Comparison of ENCODE assay signal across 7 mouse cellular contexts in genomic region chr12:85219905-85220290, GRCm38 (mm10). TPM values are rescaled to one million over a fixed set of nuclear protein-coding genes. Genes with fewer than 3 reads are reported as not detected.
A peak's percentile ranks its signal among the peaks of the same experiment; 100 is the strongest.
DNase-seq lines count a peak whose midpoint lies in the region; ATAC-seq and TF ChIP-seq lines count a peak whose summit lies in the region.

No protein-coding gene starts in this region.

- no peaks in the 10 kb centered on the region for H3K9me3 ChIP-seq in heart, embryonic 14.5 days (ENCODE audit: control insufficient read depth, low read length)
- H3K9me3 ChIP-seq in liver, embryonic 11.5 days (ENCODE audit: control insufficient read depth, low read length), result no peaks in the 10 kb centered on the region

- H3K27ac ChIP-seq in heart, embryonic 14.5 days (replicated peaks in 1 of 2; ENCODE audit: control insufficient read depth in 1 of 2, insufficient read depth in 1 of 2, low read depth in 2 of 2, low read length in 2 of 2), result peak overlapping the region in 1 of 2 experiments; percentile 64; a peak in 2 of 4 replicates
- peak overlapping the region; percentile 56 for H3K27ac ChIP-seq in liver, embryonic 11.5 days (ENCODE audit: low read depth, low read length)

- peaks cover 42% of the 10 kb centered on the region for H3K36me3 ChIP-seq in heart, embryonic 14.5 days (ENCODE audit: control insufficient read depth, insufficient read depth, low read length)
- peaks cover 22% of the 10 kb centered on the region for H3K36me3 ChIP-seq in liver, embryonic 11.5 days (ENCODE audit: control insufficient read depth, insufficient read depth, low read length)

- WGBS in heart, embryonic 14.5 days, result 4% methylated on average over 12 of the region's 12 CpGs
- 2% methylated on average over 12 of the region's 12 CpGs for WGBS in liver, embryonic 11.5 days

- no peak for TF ChIP-seq CTCF in brain, embryonic 14.5 days (IDR thresholded peaks at IDR 0.05; ENCODE audit: borderline replicate concordance, extremely low read depth, insufficient read depth, insufficient read length)

- TF ChIP-seq POLR2A in brain, embryonic 14.5 days (IDR thresholded peaks at IDR 0.05; ENCODE audit: borderline replicate concordance, extremely low read depth, insufficient read depth, insufficient read length, poor library complexity, severe bottlenecking), result no peak

- no peak for ATAC-seq in heart, embryonic 14.5 days (ENCODE audit: insufficient number of reproducible peaks, insufficient read depth, low FRiP score, low read depth)
- 0 out of 2 replicates have a peak, but pooled peaks have one; percentile 15 for ATAC-seq in liver, embryonic 11.5 days (replicated peaks; ENCODE audit: low FRiP score)

- peaks cover 2 to 19% of the 10 kb centered on the region in 2 experiments; a peak in 2 of 4 replicates for H3K4me1 ChIP-seq in heart, embryonic 14.5 days (ENCODE audit: control insufficient read depth in 2 of 2, insufficient read depth in 2 of 2, low read length in 2 of 2)
- H3K4me1 ChIP-seq in liver, embryonic 11.5 days (replicated peaks; ENCODE audit: control insufficient read depth, insufficient read depth, low read length), result peaks cover 6% of the 10 kb centered on the region; the same call in 1 of the 2 replicates

- DNase-seq in spleen, adult 12 weeks (ENCODE audit: low spot score), result peak; percentile 15
- DNase-seq in spleen, adult 18-20 months, result no peak
- DNase-seq in brain, embryonic 14.5 days (ENCODE audit: low read depth), result peak; percentile 7
- DNase-seq in liver, embryonic 11.5 days (ENCODE audit: low spot score), result no peak
- peak; percentile 20 for DNase-seq in retina, embryonic 14.5 days (ENCODE audit: low spot score)
- no peak for DNase-seq in Muller cell, postnatal 12 days (ENCODE audit: inconsistent ontology term)

- peak overlapping the region; percentile 77 for H3K4me2 ChIP-seq in heart, embryonic 14.5 days (ENCODE audit: low read length)
- H3K4me2 ChIP-seq in liver, embryonic 11.5 days, result peak overlapping the region; percentile 83

- H3K27me3 ChIP-seq in heart, embryonic 14.5 days (ENCODE audit: control insufficient read depth, insufficient read depth, low read length), result no peaks in the 10 kb centered on the region
- H3K27me3 ChIP-seq in liver, embryonic 11.5 days (replicated peaks; ENCODE audit: control insufficient read depth, insufficient read depth, low read length), result no peaks in the 10 kb centered on the region

- peak overlapping the region; percentile 78 to 83 for H3K4me3 ChIP-seq in heart, embryonic 14.5 days (ENCODE audit: control insufficient read depth in 1 of 2, insufficient read depth in 1 of 2, low read depth in 1 of 2, low read length in 2 of 2)
- H3K4me3 ChIP-seq in liver, embryonic 11.5 days (ENCODE audit: low read depth, low read length), result peak overlapping the region; percentile 88

- peak overlapping the region; percentile 84 for H3K9ac ChIP-seq in heart, embryonic 14.5 days (ENCODE audit: low read length)
- H3K9ac ChIP-seq in liver, embryonic 11.5 days (ENCODE audit: low read depth, low read length), result peak overlapping the region; percentile 74

RNA-seq across cellular contexts. Expression of gene Eif2b2, which starts 0.6 kb away (rescaled TPM):
- 118 and 154 TPM in 2 replicates for polyA plus RNA-seq in brain, embryonic 14.5 days (2012; rRNA removed)
- 49.7 and 60.0 TPM in 2 replicates for polyA plus RNA-seq in heart, embryonic 14.5 days (2014; fragmentation: Nextera tagmentation; extraction: Ambion mirVana)
- polyA plus RNA-seq in liver, embryonic 11.5 days (2014; fragmentation: Nextera tagmentation; extraction: Ambion mirVana), result 75.6 and 86.5 TPM in 2 replicates

RNA-seq across cellular contexts. Expression of gene Pgf, which starts 42.3 kb away (rescaled TPM):
- 5.0 and 5.7 TPM in 2 replicates for polyA plus RNA-seq in brain, embryonic 14.5 days (2012; rRNA removed)
- 8.9 and 10.6 TPM in 2 replicates for polyA plus RNA-seq in heart, embryonic 14.5 days (2014; fragmentation: Nextera tagmentation; extraction: Ambion mirVana)
- 4.0 and 5.7 TPM in 2 replicates for polyA plus RNA-seq in liver, embryonic 11.5 days (2014; fragmentation: Nextera tagmentation; extraction: Ambion mirVana)

RNA-seq across cellular contexts. Expression of gene Mlh3, which starts 50.5 kb away (rescaled TPM):
- polyA plus RNA-seq in brain, embryonic 14.5 days (2012; rRNA removed), result 10.1 TPM in 2 replicates
- polyA plus RNA-seq in heart, embryonic 14.5 days (2014; fragmentation: Nextera tagmentation; extraction: Ambion mirVana), result 6.2 and 7.6 TPM in 2 replicates
- polyA plus RNA-seq in liver, embryonic 11.5 days (2014; fragmentation: Nextera tagmentation; extraction: Ambion mirVana), result 6.1 and 7.8 TPM in 2 replicates

Comparison
In these comparisons a context has a peak if more than half of its experiments do, and no peak if none do; other contexts are left out.
1. DNase-seq: peak in spleen, adult 12 weeks (single experiment), brain, embryonic 14.5 days (single experiment) and retina, embryonic 14.5 days (single experiment); none in spleen, adult 18-20 months (0 of 2), liver, embryonic 11.5 days (single experiment) and Muller cell, postnatal 12 days (single experiment).